ENCODE assay signal across 16 mouse cellular contexts in genomic region chr5:111367937-111368517, GRCm38 (mm10). TPM values are rescaled to one million over a fixed set of nuclear protein-coding genes. Genes with fewer than 3 reads are reported as not detected.
DNase-seq lines count a peak whose midpoint lies in the region; ATAC-seq and TF ChIP-seq lines count a peak whose summit lies in the region.
"Had no signal": no experiment of that assay in that cellular context is flagged by ENCODE, and none has a peak within 500 bp of the region (broad histone marks: within the 10 kb centered on the region; RNA-seq: fewer than 3 reads in every experiment).

No protein-coding gene starts in this region.

- peak; percentile 22; the same call in 1 of the 2 replicates for ATAC-seq in forebrain, embryonic 13.5 days
- ATAC-seq in hindbrain, embryonic 14.5 days (ENCODE audit: low FRiP score): no peak
- peak; percentile 65; the same call in 1 of the 2 replicates for ATAC-seq in midbrain, embryonic 15.5 days (replicated peaks)
- ATAC-seq: activated CD4-positive, CD25-positive, alpha-beta regulatory T cell, adult 4 months; liver, embryonic 12.5 days had no signal

- peak overlapping the region; percentile 17; the same call in 1 of the 2 replicates for H3K4me2 ChIP-seq in forebrain, embryonic 13.5 days
- H3K4me2 ChIP-seq in hindbrain, embryonic 14.5 days (replicated peaks): peak overlapping the region; percentile 3; the same call in 1 of the 2 replicates
- H3K4me2 ChIP-seq in midbrain, embryonic 15.5 days: no peak overlapping the region
- H3K4me2 ChIP-seq: embryonic facial prominence, embryonic 13.5 days; heart, embryonic 13.5 days; liver, embryonic 12.5 days; lung, embryonic 15.5 days had no signal

- WGBS in forebrain, embryonic 13.5 days: 31% methylated on average over 11 of the region's 11 CpGs
- 37% methylated on average over 11 of the region's 11 CpGs for WGBS in hindbrain, embryonic 14.5 days
- WGBS in midbrain, embryonic 15.5 days: 18% methylated on average over 11 of the region's 11 CpGs

- no peaks in the 10 kb centered on the region for H3K27me3 ChIP-seq in forebrain, embryonic 13.5 days
- H3K27me3 ChIP-seq in hindbrain, embryonic 14.5 days (ENCODE audit: control insufficient read depth, insufficient read depth, low read length): no peaks in the 10 kb centered on the region
- H3K27me3 ChIP-seq in midbrain, embryonic 15.5 days (replicated peaks): no peaks in the 10 kb centered on the region
- H3K27me3 ChIP-seq: embryonic facial prominence, embryonic 13.5 days; heart, embryonic 13.5 days; liver, embryonic 12.5 days; lung, embryonic 15.5 days had no signal

- H3K27ac ChIP-seq in forebrain, embryonic 13.5 days: peak overlapping the region; percentile 93
- peak overlapping the region; percentile 88 for H3K27ac ChIP-seq in hindbrain, embryonic 14.5 days
- H3K27ac ChIP-seq in midbrain, embryonic 15.5 days: peak overlapping the region; percentile 79
- H3K27ac ChIP-seq: embryonic facial prominence, embryonic 13.5 days; heart, embryonic 13.5 days; limb, embryonic 10.5 days; liver, embryonic 12.5 days; lung, embryonic 15.5 days had no signal

- no peak for TF ChIP-seq POLR2A in brain, embryonic 14.5 days (IDR thresholded peaks at IDR 0.05; ENCODE audit: borderline replicate concordance, extremely low read depth, insufficient read depth, insufficient read length, poor library complexity, severe bottlenecking)

- H3K4me3 ChIP-seq in forebrain, embryonic 13.5 days: no peak overlapping the region
- H3K4me3 ChIP-seq in hindbrain, embryonic 14.5 days (replicated peaks; ENCODE audit: low read length): no peak overlapping the region
- no peak overlapping the region for H3K4me3 ChIP-seq in midbrain, embryonic 15.5 days
- H3K4me3 ChIP-seq: embryonic facial prominence, embryonic 13.5 days; heart, embryonic 13.5 days; limb, embryonic 10.5 days; liver, embryonic 12.5 days; lung, embryonic 15.5 days had no signal

- intact Hi-C loops in heart, postnatal 36 days (cut with DNase I): no loop called here

- no peak for TF ChIP-seq CTCF in brain, embryonic 14.5 days (IDR thresholded peaks at IDR 0.05; ENCODE audit: borderline replicate concordance, extremely low read depth, insufficient read depth, insufficient read length)

- peak overlapping the region; percentile 40 for H3K9ac ChIP-seq in forebrain, embryonic 13.5 days
- peak overlapping the region; percentile 12 for H3K9ac ChIP-seq in hindbrain, embryonic 14.5 days
- H3K9ac ChIP-seq in midbrain, embryonic 15.5 days: no peak overlapping the region
- H3K9ac ChIP-seq: embryonic facial prominence, embryonic 13.5 days; heart, embryonic 13.5 days; liver, embryonic 12.5 days; lung, embryonic 15.5 days had no signal

- peaks cover 40% of the 10 kb centered on the region for H3K36me3 ChIP-seq in forebrain, embryonic 13.5 days (ENCODE audit: poor library complexity, severe bottlenecking)
- H3K36me3 ChIP-seq in hindbrain, embryonic 14.5 days (replicated peaks; ENCODE audit: control insufficient read depth, insufficient read depth): peaks cover 33% of the 10 kb centered on the region
- H3K36me3 ChIP-seq in midbrain, embryonic 15.5 days (replicated peaks): peaks cover 9% of the 10 kb centered on the region; the same call in 1 of the 2 replicates

- peaks cover 44% of the 10 kb centered on the region for H3K4me1 ChIP-seq in forebrain, embryonic 13.5 days
- H3K4me1 ChIP-seq in hindbrain, embryonic 14.5 days (replicated peaks; ENCODE audit: control insufficient read depth, insufficient read depth, low read length): peaks cover 35% of the 10 kb centered on the region
- peaks cover 44% of the 10 kb centered on the region for H3K4me1 ChIP-seq in midbrain, embryonic 15.5 days
- H3K4me1 ChIP-seq: heart, embryonic 13.5 days; limb, embryonic 10.5 days; liver, embryonic 12.5 days; lung, embryonic 15.5 days had no signal

- H3K9me3 ChIP-seq in forebrain, embryonic 13.5 days (replicated peaks): no peaks in the 10 kb centered on the region
- H3K9me3 ChIP-seq in hindbrain, embryonic 14.5 days (ENCODE audit: control insufficient read depth, low read length): no peaks in the 10 kb centered on the region
- H3K9me3 ChIP-seq in midbrain, embryonic 15.5 days: no peaks in the 10 kb centered on the region
- H3K9me3 ChIP-seq: embryonic facial prominence, embryonic 13.5 days; heart, embryonic 13.5 days; limb, embryonic 10.5 days; liver, embryonic 12.5 days; lung, embryonic 15.5 days had no signal

- peak; percentile 70 for DNase-seq in brain, embryonic 14.5 days (ENCODE audit: low read depth)
- DNase-seq in hindbrain, embryonic 14.5 days (ENCODE audit: low spot score): no peak
- no peak for DNase-seq in thymus, postnatal 10 days (ENCODE audit: low spot score in 2 of 2)
- DNase-seq in urinary bladder, postnatal 36 days (ENCODE audit: low spot score in 2 of 2): no peak
- no peak for DNase-seq in heart, postnatal 36 days
- DNase-seq in urinary bladder, postnatal 14 days (ENCODE audit: low spot score): no peak
- DNase-seq: cerebellum, postnatal 36 days; kidney, adult 9 months had no signal

RNA-seq across cellular contexts. Expression of gene Pitpnb, which starts 37.5 kb away (rescaled TPM):
- polyA plus RNA-seq in brain, embryonic 14.5 days (2012; rRNA removed): 73.3 and 86.5 TPM in 2 replicates
- polyA plus RNA-seq in forebrain, embryonic 13.5 days (2015; fragmentation: Nextera tagmentation; extraction: Ambion mirVana): 103 and 112 TPM in 2 replicates
- polyA plus RNA-seq in hindbrain, embryonic 14.5 days (2014; fragmentation: Nextera tagmentation; extraction: Ambion mirVana): 95.2 and 110 TPM in 2 replicates
- polyA plus RNA-seq in midbrain, embryonic 15.5 days (2015; fragmentation: Nextera tagmentation; extraction: Ambion mirVana): 98.0 and 102 TPM in 2 replicates
- total RNA-seq in heart, postnatal 36 days (2021): 10 to 100 TPM; 41.7 to 45.3 TPM

RNA-seq across cellular contexts. Expression of gene Mn1, which starts 49.1 kb away (rescaled TPM):
- polyA plus RNA-seq in brain, embryonic 14.5 days (2012; rRNA removed): 46.8 and 54.3 TPM in 2 replicates
- 81.0 and 89.3 TPM in 2 replicates for polyA plus RNA-seq in forebrain, embryonic 13.5 days (2015; fragmentation: Nextera tagmentation; extraction: Ambion mirVana)
- 27.8 and 28.6 TPM in 2 replicates for polyA plus RNA-seq in hindbrain, embryonic 14.5 days (2014; fragmentation: Nextera tagmentation; extraction: Ambion mirVana)
- polyA plus RNA-seq in midbrain, embryonic 15.5 days (2015; fragmentation: Nextera tagmentation; extraction: Ambion mirVana): 60.1 and 64.8 TPM in 2 replicates
- total RNA-seq in heart, postnatal 36 days (2021): 10 to 100 TPM; 15.2 to 20.2 TPM
- polyA plus RNA-seq: activated CD4-positive, CD25-positive, alpha-beta regulatory T cell, adult 4 months had no signal
